Mouse (Mus musculus) heart, adult 2 months (tissue): ENCODE results near the gene Ndufs6.

ENCODE experiments used
- CTCF ChIP-seq: fragments of 200-600 bp; IDR thresholded peaks from 2 replicates; pipeline ENCODE4 v1.8.1; 2022; ENCODE audit warnings: antibody characterized with exemption, mild to moderate bottlenecking, moderate library complexity
- EP300 ChIP-seq: fragments of 200-500 bp; IDR thresholded peaks from 2 replicates; pipeline ENCODE4 v1.6.1; 2011; ENCODE audit warnings: low read depth, low read length, control low read depth; ENCODE audit not compliant: insufficient read depth
- POLR2A ChIP-seq: fragments of 200-500 bp; IDR thresholded peaks from 2 replicates; pipeline ENCODE4 v1.6.1; 2011; ENCODE audit warnings: mild to moderate bottlenecking, low read depth, low read length, control low read depth; ENCODE audit not compliant: insufficient read depth

GRCm38 (mm10) chr13:73331736-73332135 is 3.4 kb upstream of the Ndufs6 start:
- TF ChIP-seq CTCF (no peak), EP300 (no peak), POLR2A (no peak)
